Mouse (Mus musculus) CD4-positive helper T cell, adult 2 months (primary cell): ENCODE results near the gene Cd276.
"Not testable (repeated sequence)": the region's sequence is repeated elsewhere in the genome, so short reads cannot be mapped to it uniquely, and the experiment has no call there.

Experiments used
- DNase-seq: peaks from one replicate; pipeline ENCODE4 v3.0.0-alpha.2; 2012; ENCODE audit warnings: low read depth, missing footprints, low spot score

Gene Cd276

GRCm38 (mm10) chr9:58554908-58555684 is at the start of gene Cd276:
TSS of gene Cd276 (minus strand) at chr9:58555437.
- no peak for DNase-seq

DNA sequence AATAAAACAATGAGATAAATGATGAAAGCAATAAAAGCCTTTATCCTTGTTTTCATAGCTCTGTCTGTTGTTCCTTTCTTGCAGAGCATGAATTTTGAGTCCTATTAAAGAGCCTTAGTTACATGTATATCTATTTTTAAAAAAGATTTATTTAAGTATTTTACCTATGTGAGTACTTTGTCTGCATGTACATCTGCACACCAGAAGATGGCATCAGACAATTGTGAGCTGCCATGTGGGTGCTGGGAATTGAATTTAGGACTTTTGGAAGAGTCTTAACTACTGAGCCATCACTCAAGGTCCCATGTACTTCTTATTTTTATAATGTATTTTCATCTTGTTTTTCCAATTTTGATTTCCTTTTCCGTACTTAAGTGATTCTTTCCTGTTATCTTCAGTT is 40.1 kb upstream of the Cd276 start:
- DNase-seq, result no peak

GRCm38 (mm10) chr9:58588657-58589056 is 33.4 kb upstream of the Cd276 start:
- DNase-seq, result no peak

DNA sequence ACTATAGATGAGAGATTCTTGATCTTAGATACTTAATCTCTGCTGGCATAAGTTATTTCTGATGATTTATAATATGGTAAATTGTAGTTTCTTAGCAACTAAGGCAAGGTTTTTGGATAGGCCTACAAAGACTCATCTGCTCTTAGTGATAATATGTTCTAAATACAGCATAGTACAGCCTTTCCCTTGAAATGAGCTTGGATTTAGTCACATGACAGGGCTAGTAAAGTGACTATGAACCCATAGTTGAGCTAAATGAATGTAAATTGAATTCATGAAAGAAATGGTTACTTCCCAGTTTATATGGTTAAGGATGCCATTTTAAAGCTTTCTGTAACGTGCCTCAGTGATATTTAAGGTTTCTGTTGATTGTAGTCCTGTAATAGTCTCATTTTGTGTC is 29.1 kb upstream of the Cd276 start:
- DNase-seq, result no peak

GRCm38 (mm10) chr9:58583267-58583641 is 28.0 kb upstream of the Cd276 start:
- DNase-seq, result peak; percentile 67

GRCm38 (mm10) chr9:58582581-58583266 is 27.5 kb upstream of the Cd276 start:
- no peak for DNase-seq

- peak; percentile 100 for DNase-seq
Measured at GRCm38 (mm10) chr9:58581958-58582540, 26.8 kb upstream of the Cd276 start, which contains the start of gene Nptn. TSS of gene Nptn (plus strand) at chr9:58582240.

- DNase-seq, result no peak
Measured at GRCm38 (mm10) chr9:58581283-58581930, 26.2 kb upstream of the Cd276 start.

DNA sequence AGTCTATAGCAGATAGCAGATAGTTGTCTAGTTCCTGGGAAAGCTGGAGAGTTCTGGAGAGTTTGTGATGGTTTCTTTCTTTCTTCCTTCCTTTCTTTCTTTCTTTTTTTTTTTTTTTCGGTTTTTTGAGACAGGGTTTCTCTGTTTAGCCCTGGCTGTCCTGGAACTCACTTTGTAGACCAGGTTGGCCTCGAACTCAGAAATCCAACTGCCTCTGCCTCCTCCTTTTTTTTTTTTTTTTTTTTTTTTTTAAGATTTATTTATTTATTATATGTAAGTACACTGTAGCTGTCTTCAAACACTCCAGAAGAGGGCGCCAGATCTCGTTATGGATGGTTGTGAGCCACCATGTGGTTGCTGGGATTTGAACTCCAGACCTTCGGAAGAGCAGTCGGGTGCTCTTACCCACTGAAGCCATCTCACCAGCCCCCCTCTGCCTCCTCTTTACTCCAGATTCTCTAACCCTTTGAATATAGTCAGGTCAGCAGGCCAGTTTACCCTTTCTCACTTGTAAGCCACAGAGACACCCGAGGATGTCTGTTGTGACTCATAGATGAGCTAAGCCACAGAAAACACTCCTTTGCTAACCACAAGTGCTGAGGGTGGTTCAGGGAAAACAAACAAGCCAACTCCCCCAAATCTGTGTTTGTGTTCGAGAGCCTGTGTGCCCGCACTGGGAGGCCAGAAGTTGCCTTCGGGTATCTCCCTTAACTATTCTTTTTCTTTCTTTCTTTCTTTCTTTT is 25.4 kb upstream of the Cd276 start:
- DNase-seq, result peak; percentile 76

DNA sequence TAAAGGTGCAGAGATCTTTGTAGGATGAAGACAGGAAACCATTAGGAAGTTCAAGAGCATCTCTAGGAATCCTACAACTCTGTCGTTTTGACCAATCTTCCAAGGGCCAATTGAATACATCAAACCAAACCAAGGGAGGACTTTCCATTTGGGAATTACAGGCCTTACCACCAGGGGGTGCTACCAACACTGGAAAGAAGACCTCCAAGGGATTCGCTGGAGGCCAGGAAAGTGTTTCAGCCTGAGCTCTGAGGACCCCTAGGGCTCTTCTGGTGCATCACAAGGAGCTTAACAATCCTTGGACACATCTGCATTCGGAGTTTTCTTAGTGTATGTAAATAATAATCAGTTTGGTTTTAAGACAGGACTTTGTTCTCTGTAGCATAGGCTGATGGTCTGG is 23.4 kb upstream of the Cd276 start:
- DNase-seq, result peak; percentile 66

DNA sequence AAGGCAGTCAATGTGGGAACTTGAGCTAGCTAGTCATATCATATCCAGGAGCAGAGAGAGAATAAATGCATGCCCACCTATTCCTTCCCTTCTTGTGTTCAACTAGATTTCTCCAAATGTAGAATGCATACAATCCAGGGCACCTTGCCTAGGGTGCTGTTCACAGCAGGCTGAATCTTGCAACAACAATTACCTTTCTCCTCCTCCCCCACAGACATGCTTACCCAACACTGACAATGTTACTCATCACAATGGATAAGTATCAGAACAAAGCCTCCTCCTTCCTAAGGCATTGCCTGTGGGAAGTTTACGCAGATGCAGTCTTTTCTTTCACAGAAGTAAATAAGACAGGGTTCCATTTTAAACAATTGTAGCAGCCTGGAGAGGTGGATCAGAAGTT is 15.8 kb upstream of the Cd276 start:
- no peak for DNase-seq

- peak; percentile 45 for DNase-seq
Measured at GRCm38 (mm10) chr9:58567682-58568081, 12.4 kb upstream of the Cd276 start.

DNA sequence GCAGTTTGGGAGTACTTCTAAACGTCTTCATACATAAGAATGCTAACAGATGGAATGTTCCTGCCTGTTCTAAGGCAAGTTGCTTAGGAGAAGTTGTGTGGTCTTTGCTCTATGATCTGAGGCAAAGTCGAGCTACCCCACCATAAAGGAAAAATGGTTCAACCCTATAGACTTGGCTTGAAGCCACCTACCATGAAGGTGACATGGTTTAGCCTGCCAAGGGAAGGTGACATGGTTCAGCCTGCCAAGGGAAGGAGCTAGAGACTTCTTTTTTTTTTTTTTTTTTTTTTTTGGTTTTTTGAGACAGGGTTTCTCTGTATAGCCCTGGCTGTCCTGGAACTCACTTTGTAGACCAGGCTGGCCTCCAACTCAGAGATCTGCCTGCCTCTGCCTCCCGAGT is 10.7 kb upstream of the Cd276 start:
- DNase-seq, result not testable (repeated sequence)

DNA sequence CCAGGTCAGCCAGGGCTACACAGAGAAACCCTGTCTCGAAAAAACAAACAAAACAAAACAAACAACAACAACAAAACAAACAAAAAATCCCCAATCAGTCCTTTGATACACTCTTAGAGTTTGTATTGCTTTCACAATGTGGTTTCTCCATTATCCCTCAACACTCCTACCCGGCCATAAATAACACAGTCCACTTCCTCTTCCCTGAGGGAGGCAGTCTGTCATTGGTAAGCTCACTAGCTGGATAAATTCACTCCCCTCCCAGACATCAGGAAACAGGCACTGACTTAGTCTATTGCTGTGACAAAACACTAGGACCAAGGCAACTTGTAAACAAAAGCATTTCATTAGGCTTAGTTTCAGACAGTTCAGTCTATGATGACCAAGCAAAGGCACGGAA is 5.0 kb upstream of the Cd276 start:
- no peak for DNase-seq

- DNase-seq, result no peak
Measured at GRCm38 (mm10) chr9:58557457-58558455, 2.5 kb upstream of the Cd276 start.

GRCm38 (mm10) chr9:58556627-58557026 is 1.4 kb upstream of the Cd276 start:
- no peak for DNase-seq

GRCm38 (mm10) chr9:58555685-58556414 is 613 bp upstream of the Cd276 start:
- DNase-seq, result no peak

GRCm38 (mm10) chr9:58554056-58554907 is 955 bp downstream of the Cd276 start:
- no peak for DNase-seq

GRCm38 (mm10) chr9:58552083-58552482 is 3.2 kb downstream of the Cd276 start:
- DNase-seq, result no peak
